13 mouse cellular contexts compared by ENCODE assay signal in the genomic region with DNA sequence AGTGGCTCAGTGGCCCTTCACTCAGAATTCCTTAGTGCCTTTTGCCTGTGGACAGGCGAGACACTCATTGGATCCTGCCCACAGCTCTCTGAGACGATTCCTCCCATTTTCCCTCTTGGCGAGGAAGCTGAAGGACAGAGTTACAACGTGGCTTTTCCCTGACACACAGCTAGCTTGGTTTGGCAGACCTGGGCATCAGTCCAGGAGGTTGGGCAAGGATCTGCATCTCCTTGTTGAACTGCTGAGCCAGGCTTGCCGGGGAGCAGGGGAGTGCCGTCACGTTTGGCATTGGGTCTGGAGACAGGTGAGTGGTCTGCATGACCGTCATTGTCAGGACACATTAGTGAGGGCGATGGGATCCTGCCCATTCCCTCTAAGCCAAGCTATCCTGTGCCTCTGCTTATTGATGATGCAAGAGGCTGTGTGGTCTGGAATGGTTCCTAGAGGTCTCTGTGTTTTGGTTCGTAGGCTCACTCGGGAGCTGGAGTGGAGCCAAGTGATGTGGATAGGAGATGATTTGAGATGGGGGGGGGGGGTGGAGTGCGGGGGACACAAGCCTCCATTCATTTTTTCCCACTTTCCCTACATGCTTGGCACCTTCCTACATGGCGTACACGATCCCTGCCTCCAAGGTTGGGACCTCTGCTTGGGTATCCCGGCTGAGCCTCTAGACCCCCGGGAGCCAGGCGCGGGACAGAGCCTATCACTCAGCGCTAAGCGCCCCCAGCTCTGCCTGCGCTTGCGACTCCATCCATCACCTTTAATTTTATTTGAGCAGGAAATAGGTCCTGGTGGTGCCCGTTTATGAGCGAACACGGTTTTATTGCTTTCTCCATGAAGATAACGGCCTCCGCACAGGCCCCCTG. TPM values are rescaled to one million over a fixed set of nuclear protein-coding genes. Genes with fewer than 3 reads are reported as not detected.
DNase-seq lines count a peak whose midpoint lies in the region; ATAC-seq and TF ChIP-seq lines count a peak whose summit lies in the region.
"Had no signal": no experiment of that assay in that cellular context is flagged by ENCODE, and none has a peak within 500 bp of the region (broad histone marks: within the 10 kb centered on the region; RNA-seq: fewer than 3 reads in every experiment).

No protein-coding gene starts in this region.

- H3K9me3 ChIP-seq in liver, embryonic 12.5 days (replicated peaks) = no peaks in the 10 kb centered on the region
- H3K9me3 ChIP-seq: embryonic facial prominence, embryonic 13.5 days; heart, embryonic 12.5 days had no signal

- no peak for TF ChIP-seq CTCF in cerebellum, adult 2 months (IDR thresholded peaks at IDR 0.05; ENCODE audit: borderline replicate concordance, insufficient read depth, low read depth, low read length)
- no peak for TF ChIP-seq CTCF in liver, adult 2 months (IDR thresholded peaks at IDR 0.05; ENCODE audit: low read depth, low read length)

- H3K27me3 ChIP-seq in cerebellum, adult 2 months (ENCODE audit: control insufficient read depth, insufficient read depth, low read length) = no peaks in the 10 kb centered on the region
- H3K27me3 ChIP-seq in liver, adult 2 months (ENCODE audit: control insufficient read depth, insufficient read depth, low read length) = no peaks in the 10 kb centered on the region
- H3K27me3 ChIP-seq in liver, embryonic 12.5 days (replicated peaks) = peaks cover 5% of the 10 kb centered on the region; the same call in 1 of the 2 replicates
- H3K27me3 ChIP-seq: embryonic facial prominence, embryonic 13.5 days had no signal

- 31% methylated on average over 27 of the region's 27 CpGs for WGBS in cerebellum, adult 2 months
- 71% methylated on average over 27 of the region's 27 CpGs for WGBS in liver, adult 2 months
- WGBS in liver, embryonic 12.5 days (ENCODE audit: insufficient replicate concordance) = 68% methylated on average over 27 of the region's 27 CpGs

- no peak for ATAC-seq in liver, embryonic 12.5 days
- no peak for ATAC-seq in megakaryocyte progenitor cell, adult 5-6 weeks (replicated peaks; ENCODE audit: poor library complexity)

- no peaks in the 10 kb centered on the region for H3K79me2 ChIP-seq in liver, adult 2 months (ENCODE audit: control insufficient read depth, insufficient read depth, low read length)

- H3K4me1 ChIP-seq in cerebellum, adult 2 months (ENCODE audit: control insufficient read depth, insufficient read depth, low read length) = peaks cover 10% of the 10 kb centered on the region
- H3K4me1 ChIP-seq in liver, adult 2 months (ENCODE audit: control insufficient read depth, insufficient read depth, low read length) = no peaks in the 10 kb centered on the region
- no peaks in the 10 kb centered on the region for H3K4me1 ChIP-seq in liver, embryonic 12.5 days
- H3K4me1 ChIP-seq: embryonic facial prominence, embryonic 13.5 days had no signal

- H3K27ac ChIP-seq in cerebellum, adult 2 months (ENCODE audit: insufficient read depth, low read length) = no peak overlapping the region
- no peak overlapping the region for H3K27ac ChIP-seq in liver, adult 2 months (replicated peaks; ENCODE audit: insufficient read depth, low read depth, low read length)
- H3K27ac ChIP-seq in liver, embryonic 12.5 days = no peak overlapping the region
- H3K27ac ChIP-seq: embryonic facial prominence, embryonic 13.5 days had no signal

- H3K9ac ChIP-seq in liver, adult 2 months (ENCODE audit: low read depth, low read length) = no peak overlapping the region
- no peak overlapping the region for H3K9ac ChIP-seq in liver, embryonic 12.5 days
- H3K9ac ChIP-seq: embryonic facial prominence, embryonic 13.5 days; heart, embryonic 12.5 days; lung, embryonic 14.5 days had no signal

- no peak overlapping the region for H3K4me2 ChIP-seq in liver, embryonic 12.5 days
- H3K4me2 ChIP-seq: embryonic facial prominence, embryonic 13.5 days; heart, embryonic 12.5 days; lung, embryonic 14.5 days had no signal

- peak; percentile 46 to 49 for DNase-seq in cerebellum, adult 2 months
- no peak for DNase-seq in cerebellum, adult 8-10 months
- peak; percentile 3 for DNase-seq in liver, adult 2 months (ENCODE audit: extremely low read depth, low read depth, low spot score)
- DNase-seq in adrenal gland, postnatal 10 days = peak; percentile 80
- DNase-seq in lung, postnatal 36 days = peak; percentile 12
- DNase-seq in spleen, postnatal 10 days (ENCODE audit: low spot score in 2 of 2) = no peak
- DNase-seq: B cell, adult 2 months; lung, embryonic 14.5 days; retina, postnatal 1 day had no signal

- no peak overlapping the region for H3K4me3 ChIP-seq in cerebellum, adult 2 months (replicated peaks; ENCODE audit: insufficient read depth, low read depth, low read length)
- H3K4me3 ChIP-seq in liver, adult 2 months (ENCODE audit: insufficient read depth, low read depth, low read length) = no peak overlapping the region
- H3K4me3 ChIP-seq in liver, embryonic 12.5 days = no peak overlapping the region
- H3K4me3 ChIP-seq: embryonic facial prominence, embryonic 13.5 days; heart, embryonic 12.5 days had no signal

- no peaks in the 10 kb centered on the region for H3K36me3 ChIP-seq in liver, adult 2 months (ENCODE audit: control insufficient read depth, insufficient read depth, low read length)
- no peaks in the 10 kb centered on the region for H3K36me3 ChIP-seq in liver, embryonic 12.5 days
- H3K36me3 ChIP-seq: embryonic facial prominence, embryonic 13.5 days; heart, embryonic 12.5 days had no signal

- no peak for TF ChIP-seq POLR2A in cerebellum, adult 2 months (IDR thresholded peaks at IDR 0.05; ENCODE audit: borderline replicate concordance, insufficient read depth, low read length)
- TF ChIP-seq POLR2A in liver, adult 2 months (IDR thresholded peaks at IDR 0.05; ENCODE audit: extremely low read depth, insufficient read depth, low read length) = no peak

RNA-seq across cellular contexts. Expression of gene Glp1r, which starts 9.5 kb away (rescaled TPM):
- 0.97 and 1.2 TPM in 2 replicates for polyA plus RNA-seq in cerebellum, adult 2 months (2012; rRNA removed)
- total RNA-seq in liver, adult 2 months (2014; rRNA removed) = 0.09 and 0.13 TPM in 2 replicates
- polyA plus RNA-seq in liver, adult 2 months (2012; rRNA removed) = 0.02 TPM in 1 of 2 replicates, not detected in the other
- 0.06 TPM in 1 of 2 replicates, not detected in the other for polyA plus RNA-seq in liver, embryonic 12.5 days (2016; fragmentation: Nextera tagmentation; extraction: Ambion mirVana)
- under 1 TPM; 0.21 to 0.45 TPM for total RNA-seq in adrenal gland, postnatal 10 days (2021)
- total RNA-seq in megakaryocyte progenitor cell, adult 5-6 weeks (2015) = not detected in 2 replicates
- not detected in 2 replicates for total RNA-seq in megakaryocyte progenitor cell, adult 5-6 weeks (2017)

RNA-seq across cellular contexts. Expression of gene Umodl1, which starts 43.3 kb away (rescaled TPM):
- polyA plus RNA-seq in cerebellum, adult 2 months (2012; rRNA removed) = 0.05 and 0.13 TPM in 2 replicates
- total RNA-seq in liver, adult 2 months (2014; rRNA removed) = not detected in 2 replicates
- not detected in 2 replicates for polyA plus RNA-seq in liver, adult 2 months (2012; rRNA removed)
- not detected in 2 replicates for polyA plus RNA-seq in liver, embryonic 12.5 days (2016; fragmentation: Nextera tagmentation; extraction: Ambion mirVana)
- under 1 TPM; 0.06 to 0.09 TPM for total RNA-seq in adrenal gland, postnatal 10 days (2021)
- total RNA-seq in megakaryocyte progenitor cell, adult 5-6 weeks (2015) = not detected in 2 replicates
- not detected in 2 replicates for total RNA-seq in megakaryocyte progenitor cell, adult 5-6 weeks (2017)
- polyA plus RNA-seq: heart, embryonic 12.5 days; lung, embryonic 14.5 days had no signal

Comparison
In these comparisons a context has a peak if more than half of its experiments do, and no peak if none do; other contexts are left out.
1. DNase-seq: peak in cerebellum, adult 2 months (2 of 2), liver, adult 2 months (single experiment), adrenal gland, postnatal 10 days (single experiment) and lung, postnatal 36 days (single experiment); none in cerebellum, adult 8-10 months (single experiment) and spleen, postnatal 10 days (0 of 2).